Mouse (Mus musculus) c-Kit-positive CD71-positive TER-119-negative erythroid progenitor cells, embryonic 14.5 days (primary cell): ENCODE results near the gene Fam217a.
"Not testable (repeated sequence)": the region's sequence is repeated elsewhere in the genome, so short reads cannot be mapped to it uniquely, and the experiment has no call there.

Experiments used
- DNase-seq: peaks from one replicate; pipeline ENCODE4 v3.0.0-alpha.2; 2013; ENCODE audit warnings: low read depth

The Fam217a gene

GRCm38 (mm10) chr13:34873801-34874681, 50.1 kb downstream of the Fam217a start:
- DNase-seq = peak; percentile 92

- peak; percentile 66 for DNase-seq
Measured at GRCm38 (mm10) chr13:34864420-34865169, 59.5 kb downstream of the Fam217a start.

- DNase-seq = not testable (repeated sequence)
Measured at GRCm38 (mm10) chr13:34861166-34861565, 62.9 kb downstream of the Fam217a start.
